In genomic region chr5:144707603-144708002, GRCm38 (mm10) we compare ENCODE assay signal across 11 mouse cellular contexts. TPM values are rescaled to one million over a fixed set of nuclear protein-coding genes. Genes with fewer than 3 reads are reported as not detected.
A peak's percentile ranks its signal among the peaks of the same experiment; 100 is the strongest.
DNase-seq lines count a peak whose midpoint lies in the region; TF ChIP-seq lines count a peak whose summit lies in the region.
"Had no signal": no experiment of that assay in that cellular context is flagged by ENCODE, and none has a peak within 500 bp of the region (broad histone marks: within the 10 kb centered on the region; RNA-seq: fewer than 3 reads in every experiment).

No protein-coding gene starts in this region.

- 87% methylated on average over 6 of the region's 6 CpGs for WGBS in heart, embryonic 10.5 days
- 95% methylated on average over 6 of the region's 6 CpGs for WGBS in limb, embryonic 10.5 days

- TF ChIP-seq CTCF in brain, embryonic 14.5 days (IDR thresholded peaks at IDR 0.05; ENCODE audit: borderline replicate concordance, extremely low read depth, insufficient read depth, insufficient read length) = no peak

- H3K4me1 ChIP-seq in heart, embryonic 10.5 days = no peaks in the 10 kb centered on the region
- peaks cover 11% of the 10 kb centered on the region for H3K4me1 ChIP-seq in limb, embryonic 10.5 days

- H3K36me3 ChIP-seq in heart, embryonic 10.5 days = no peaks in the 10 kb centered on the region
- no peaks in the 10 kb centered on the region for H3K36me3 ChIP-seq in limb, embryonic 10.5 days
- H3K36me3 ChIP-seq: midbrain, embryonic 15.5 days had no signal

- H3K27ac ChIP-seq in heart, embryonic 10.5 days = no peak overlapping the region
- H3K27ac ChIP-seq in limb, embryonic 10.5 days = no peak overlapping the region
- H3K27ac ChIP-seq: midbrain, embryonic 15.5 days had no signal

- DNase-seq in heart, adult 9 months (ENCODE audit: low spot score in 2 of 2) = peak; percentile 1 to 3
- no peak for DNase-seq in heart, embryonic 10.5 days (ENCODE audit: low spot score)
- peak; percentile 25 for DNase-seq in brain, embryonic 14.5 days (ENCODE audit: low read depth)
- DNase-seq in cerebellum, postnatal 36 days = peak; percentile 41 to 47
- peak; percentile 47 to 62 for DNase-seq in left cerebral cortex, adult 9 months (ENCODE audit: low spot score in 2 of 2)
- DNase-seq in spleen, postnatal 4 days (ENCODE audit: low spot score in 2 of 2) = no peak
- DNase-seq in limb, embryonic 10.5 days (ENCODE audit: low spot score) = no peak
- no peak for DNase-seq in testis, postnatal 10 days (ENCODE audit: low spot score)
- DNase-seq: lung, adult 18-20 months had no signal

- no peak overlapping the region for H3K4me3 ChIP-seq in heart, embryonic 10.5 days
- no peak overlapping the region for H3K4me3 ChIP-seq in limb, embryonic 10.5 days
- H3K4me3 ChIP-seq: erythroblast, embryonic 14.5 days; midbrain, embryonic 15.5 days had no signal

- no peaks in the 10 kb centered on the region for H3K27me3 ChIP-seq in heart, embryonic 10.5 days (ENCODE audit: insufficient read depth, poor library complexity, severe bottlenecking)
- H3K27me3 ChIP-seq in limb, embryonic 10.5 days (ENCODE audit: low read depth, poor library complexity, severe bottlenecking) = no peaks in the 10 kb centered on the region
- H3K27me3 ChIP-seq: midbrain, embryonic 15.5 days had no signal

- TF ChIP-seq POLR2A in brain, embryonic 14.5 days (IDR thresholded peaks at IDR 0.05; ENCODE audit: borderline replicate concordance, extremely low read depth, insufficient read depth, insufficient read length, poor library complexity, severe bottlenecking) = no peak

- no peaks in the 10 kb centered on the region; the same call in 1 of the 2 replicates for H3K9me3 ChIP-seq in heart, embryonic 10.5 days
- H3K9me3 ChIP-seq in limb, embryonic 10.5 days (replicated peaks) = no peaks in the 10 kb centered on the region
- H3K9me3 ChIP-seq: midbrain, embryonic 15.5 days had no signal

RNA-seq across cellular contexts. Expression of gene Tmem130, which starts 54.0 kb away (rescaled TPM):
- polyA plus RNA-seq in heart, embryonic 10.5 days (2016; fragmentation: Nextera tagmentation; extraction: Ambion mirVana) = 1.9 and 2.4 TPM in 2 replicates
- polyA plus RNA-seq in brain, embryonic 14.5 days (2012; rRNA removed) = 229 and 307 TPM in 2 replicates
- 0.11 and 0.16 TPM in 2 replicates for polyA plus RNA-seq in limb, embryonic 10.5 days (2016; fragmentation: Nextera tagmentation; extraction: Ambion mirVana)
- polyA plus RNA-seq: erythroblast, embryonic 14.5 days had no signal

RNA-seq across cellular contexts. Expression of gene Trrap, which starts 59.9 kb away (rescaled TPM):
- 61.0 and 76.8 TPM in 2 replicates for polyA plus RNA-seq in heart, embryonic 10.5 days (2016; fragmentation: Nextera tagmentation; extraction: Ambion mirVana)
- 160 and 198 TPM in 2 replicates for polyA plus RNA-seq in brain, embryonic 14.5 days (2012; rRNA removed)
- 82.4 and 91.9 TPM in 2 replicates for polyA plus RNA-seq in limb, embryonic 10.5 days (2016; fragmentation: Nextera tagmentation; extraction: Ambion mirVana)

Comparison
In these comparisons a context has a peak if more than half of its experiments do, and no peak if none do; other contexts are left out.
1. DNase-seq: peak in heart, adult 9 months (2 of 2), brain, embryonic 14.5 days (single experiment), cerebellum, postnatal 36 days (2 of 2) and left cerebral cortex, adult 9 months (2 of 2); none in heart, embryonic 10.5 days (single experiment), spleen, postnatal 4 days (0 of 2), limb, embryonic 10.5 days (single experiment) and testis, postnatal 10 days (single experiment).
2. RNA of gene Tmem130, which starts 54.0 kb away (polyA plus RNA-seq): 229 to 307 TPM in brain, embryonic 14.5 days; 1.9 to 2.4 TPM in heart, embryonic 10.5 days and 0.11 to 0.16 TPM in limb, embryonic 10.5 days; every median in the first group is over 10 times any median in the second.